Mouse (Mus musculus) small intestine, adult 2 months (tissue): ENCODE data around the gene Gcn1l1.

Experiments used
- CTCF ChIP-seq: fragments of 200-500 bp; IDR thresholded peaks from 2 replicates; pipeline ENCODE4 v1.5.1; 2012; ENCODE audit warnings: low read depth, mild to moderate bottlenecking, control low read depth, inconsistent platforms, low read length, moderate library complexity, mixed read lengths; ENCODE audit not compliant: insufficient replicate concordance, insufficient read length; ENCODE audit errors: extremely low read depth
- POLR2A ChIP-seq: fragments of 200-500 bp; IDR thresholded peaks from 2 replicates; pipeline ENCODE4 v1.6.1; 2012; ENCODE audit warnings: low read depth, mild to moderate bottlenecking, control low read depth, inconsistent platforms, low read length, moderate library complexity

GRCm38 (mm10) chr5:115548501-115549285, 16.4 kb upstream of the Gcn1l1 start:
- no peak for TF ChIP-seq CTCF
- TF ChIP-seq POLR2A = no peak
